Mouse (Mus musculus) hindbrain, postnatal 0 days (tissue): ENCODE results near the gene Atp6v0b. TPM values are rescaled to one million over a fixed set of nuclear protein-coding genes. Genes with fewer than 3 reads are reported as not detected.

Source experiments
- ATAC-seq: fragments of 200-750 bp; cut with Nextera tagmentation; 2 replicates; pipeline ENCODE4 v1.8.0; 2017; ENCODE audit warnings: mild to moderate bottlenecking, moderate TSS enrichment, moderate library complexity
- DNase-seq: peaks from one replicate; pipeline ENCODE4 v3.0.0-alpha.2; 2015; ENCODE audit warnings: low spot score
- H3K27ac ChIP-seq: fragments of 300-500 bp; sonication (generic); 2 replicates; pipeline ENCODE4 v1.5.1; 2014; ENCODE audit warnings: mild to moderate bottlenecking
- H3K27me3 ChIP-seq: fragments of 300-500 bp; sonication (generic); 2 replicates; pipeline ENCODE4 v1.6.1; 2014; ENCODE audit warnings: low read length, mixed read lengths; ENCODE audit not compliant: insufficient read depth
- H3K36me3 ChIP-seq: fragments of 300-500 bp; sonication (generic); 2 replicates; pipeline ENCODE4 v1.6.1; 2014; ENCODE audit warnings: low read length, mixed read lengths; ENCODE audit not compliant: insufficient read depth
- H3K4me1 ChIP-seq: fragments of 300-500 bp; sonication (generic); 2 replicates; pipeline ENCODE4 v1.6.1; 2014; ENCODE audit warnings: antibody characterized with exemption, low read length, mixed read lengths; ENCODE audit not compliant: insufficient read depth
- H3K4me2 ChIP-seq: fragments of 300-500 bp; sonication (generic); 2 replicates; pipeline ENCODE4 v1.6.1; 2014; ENCODE audit warnings: low read depth, mild to moderate bottlenecking, low read length, moderate library complexity, mixed read lengths
- H3K4me3 ChIP-seq: fragments of 300-500 bp; sonication (generic); 2 replicates; pipeline ENCODE4 v1.5.1; 2014; ENCODE audit warnings: low read length
- H3K9ac ChIP-seq: fragments of 300-500 bp; sonication (generic); replicated peaks from 2 replicates; pipeline ENCODE4 v1.6.1; 2014; ENCODE audit warnings: mild to moderate bottlenecking, low read length, moderate library complexity, mixed read lengths
- H3K9me3 ChIP-seq: fragments of 300-500 bp; sonication (generic); 2 replicates; pipeline ENCODE4 v1.6.1; 2016; ENCODE audit warnings: low read length, mixed read lengths
- CTCF ChIP-seq: IDR thresholded peaks from 2 replicates; pipeline ENCODE4 v1.5.1; 2016; ENCODE audit warnings: antibody characterized with exemption, control low read depth, low read depth
- WGBS: fragments of 180-500 bp; shearing (Covaris S2); extraction: QIAGEN DNeasy Blood & Tissue Kit; methylation state at CpG from one replicate; pipeline ENCODE4 v1.1.7; 2014; 5-methylcytosine and 5-hydroxymethylcytosine counted together
- polyA plus RNA-seq: library from polyadenylated mRNA; unstranded; fragments of >200 nt; fragmentation: Nextera tagmentation; extraction: Ambion mirVana; gene quantifications from 2 replicates; pipeline ENCODE4 v1.2.1, GENCODE M21; 2015
- total RNA-seq: library from RNA; depleted of rRNA; stranded (reverse); fragments of >200 nt; gene quantifications from 2 replicates; pipeline ENCODE4 v1.2.3, GENCODE M21; 2014; rRNA removed

Gene Atp6v0b
- total and polyA plus RNA-seq, 2 experiments from 2014 or later, result 579 to 643 TPM

DNA sequence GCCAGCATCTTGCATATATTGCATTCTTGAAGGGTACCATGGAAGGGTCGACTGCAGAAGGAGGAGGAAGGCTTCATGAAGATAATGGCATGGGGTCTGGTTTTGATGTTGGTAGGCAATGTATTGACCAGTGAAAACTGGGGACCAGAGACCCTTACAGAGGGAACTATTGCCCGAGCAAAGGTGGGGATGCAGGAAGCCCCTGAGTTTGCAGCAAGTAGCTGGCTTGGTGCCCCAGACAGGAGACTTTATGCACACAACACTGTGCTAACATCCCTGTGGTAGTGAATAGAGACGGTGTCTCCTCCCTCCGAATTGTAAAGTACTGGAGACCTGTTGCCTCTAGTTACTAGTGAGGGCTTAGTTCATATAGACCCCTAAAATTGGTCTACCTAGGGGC, 49.9 kb downstream of the Atp6v0b start:
- Histone ChIP-seq H3K27ac (no peak overlapping the region), H3K9me3 (no peaks in the 10 kb centered on the region), H3K36me3 (no peaks in the 10 kb centered on the region), H3K4me2 (peak overlapping the region; percentile 85), H3K4me1 (peaks cover 6% of the 10 kb centered on the region; the same call in 1 of the 2 replicates), H3K27me3 (no peaks in the 10 kb centered on the region), H3K4me3 (no peak overlapping the region), H3K9ac (no peak overlapping the region)
- DNase-seq, result no peak
- no peak for TF ChIP-seq CTCF
- 62% methylated on average over 4 of the region's 4 CpGs for WGBS
- ATAC-seq, result no peak

DNA sequence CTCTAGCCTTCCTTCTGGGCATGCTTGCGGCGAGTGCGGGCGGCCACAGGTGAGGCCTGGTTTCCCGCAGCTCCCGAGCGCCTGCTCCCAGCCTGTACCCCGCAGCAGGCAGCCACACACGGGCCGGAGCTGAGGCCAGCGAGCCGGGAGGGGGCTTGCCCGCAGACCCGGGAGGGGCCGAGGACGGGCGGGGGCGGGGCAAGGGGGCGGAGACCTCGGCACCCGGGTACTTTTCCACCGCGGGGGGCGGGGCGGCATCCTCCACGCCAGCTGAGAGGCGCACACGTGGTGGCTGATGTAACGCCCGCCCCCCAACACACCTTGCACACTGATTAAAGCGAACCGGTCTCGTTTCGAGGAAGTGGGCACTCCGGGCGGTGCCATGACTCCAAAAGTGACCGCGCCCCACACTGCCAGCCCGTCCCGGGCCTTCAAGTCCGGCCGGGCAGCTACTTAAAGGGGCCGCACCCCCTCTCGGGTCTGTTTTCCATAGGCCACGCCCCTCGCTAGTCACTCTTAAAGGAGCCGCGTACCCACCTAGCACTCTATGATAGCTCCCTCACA, 50.8 kb downstream of the Atp6v0b start:
- TF ChIP-seq CTCF, result no peak
- H3K9me3 ChIP-seq, result no peaks in the 10 kb centered on the region
- peak overlapping the region; percentile 94 for H3K9ac ChIP-seq
- 0% methylated on average over 39 of the region's 48 CpGs for WGBS
- peak overlapping the region; percentile 74 for H3K4me3 ChIP-seq
- DNase-seq, result peak; percentile 93
- H3K27ac ChIP-seq, result peak overlapping the region; percentile 94
- no peaks in the 10 kb centered on the region for H3K36me3 ChIP-seq
- H3K4me1 ChIP-seq, result peaks cover 6% of the 10 kb centered on the region; the same call in 1 of the 2 replicates
- ATAC-seq, result peak; percentile 89
- H3K4me2 ChIP-seq, result peak overlapping the region; percentile 85
- no peaks in the 10 kb centered on the region for H3K27me3 ChIP-seq

GRCm38 (mm10) chr4:117835531-117836111, 51.5 kb downstream of the Atp6v0b start:
- Histone ChIP-seq H3K4me3 (peak overlapping the region; percentile 74), H3K36me3 (no peaks in the 10 kb centered on the region), H3K4me1 (peaks cover 6% of the 10 kb centered on the region; the same call in 1 of the 2 replicates), H3K9ac (peak overlapping the region; percentile 94), H3K4me2 (peak overlapping the region; percentile 85), H3K27ac (peak overlapping the region; percentile 94), H3K27me3 (no peaks in the 10 kb centered on the region), H3K9me3 (no peaks in the 10 kb centered on the region)
- DNase-seq (peak; percentile 62), ATAC-seq (peak; percentile 47)
- WGBS, result under 1% methylated on average over 60 of the region's 60 CpGs
- TF ChIP-seq CTCF, result no peak

DNA sequence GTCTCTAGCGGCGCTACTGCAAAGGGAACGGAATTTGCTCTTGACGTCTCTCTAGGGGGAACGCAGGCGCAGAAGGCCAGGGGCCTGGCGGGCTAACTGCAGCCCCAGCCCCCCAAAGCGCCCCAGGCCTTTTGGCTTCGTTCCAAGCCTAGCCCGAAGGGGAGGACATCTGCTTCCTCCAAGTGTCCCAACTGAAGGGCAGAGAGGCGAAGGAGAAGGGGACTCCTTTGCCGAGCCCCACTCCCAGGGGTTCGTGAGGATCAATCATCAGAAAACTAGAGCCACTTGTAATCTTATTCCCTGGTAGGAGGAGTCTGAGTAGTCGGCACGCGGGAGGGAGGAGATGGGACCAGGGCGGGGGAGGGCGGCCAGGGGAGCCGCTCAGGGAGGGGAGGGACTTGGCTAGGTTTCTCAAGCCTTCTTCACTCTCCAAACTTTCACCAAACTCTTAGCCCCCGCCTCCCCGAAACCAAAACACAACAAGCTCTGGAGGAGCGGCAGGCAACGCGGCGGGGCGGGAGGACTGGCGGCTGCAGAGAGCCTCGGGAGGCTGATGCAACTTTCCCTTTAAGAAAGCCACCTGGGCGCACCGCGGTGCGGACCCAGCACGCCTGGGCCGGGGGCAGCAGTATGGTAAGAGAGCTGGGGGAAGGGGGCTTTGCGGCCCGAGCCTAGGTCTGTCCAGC, 52.1 kb downstream of the Atp6v0b start:
- DNase-seq, result peak; percentile 81
- H3K9me3 ChIP-seq, result no peaks in the 10 kb centered on the region

DNA sequence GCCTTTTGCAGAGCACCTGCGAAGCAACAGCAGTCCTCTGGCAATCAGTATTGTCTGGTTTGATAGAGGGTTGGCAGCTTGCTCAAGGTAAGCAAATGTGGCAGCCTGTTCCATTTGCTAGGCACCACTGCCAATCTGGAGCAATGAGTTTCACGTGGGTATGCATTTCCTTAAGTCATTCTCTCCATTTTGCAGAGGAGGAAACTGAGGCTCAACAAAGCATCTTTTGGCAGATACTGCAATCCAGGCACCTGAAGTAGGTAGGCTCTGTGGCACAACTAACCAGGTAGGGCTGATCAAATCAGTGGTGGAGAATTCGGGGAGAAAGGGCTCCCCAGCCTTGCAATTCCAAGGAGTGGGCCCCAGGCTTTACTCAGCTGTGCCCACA, 52.7 kb downstream of the Atp6v0b start, which contains the start of gene Slc6a9:
Slc6a9 (plus strand) TSS at position 50 of the 388 bp plus-strand sequence.
- ATAC-seq (no peak), DNase-seq (no peak)
- 30% methylated on average over 3 of the region's 3 CpGs for WGBS
- no peaks in the 10 kb centered on the region for H3K27me3 ChIP-seq
- no peak for TF ChIP-seq CTCF
- H3K4me1 ChIP-seq, result peaks cover 6% of the 10 kb centered on the region; the same call in 1 of the 2 replicates
- peak within 1 kb of the TSS; percentile 94 for H3K27ac ChIP-seq
- no peaks in the 10 kb centered on the region for H3K9me3 ChIP-seq
- peak within 1 kb of the TSS; percentile 74 for H3K4me3 ChIP-seq
- peak within 1 kb of the TSS; percentile 94 for H3K9ac ChIP-seq
- H3K4me2 ChIP-seq, result peak within 1 kb of the TSS; percentile 85
- H3K36me3 ChIP-seq, result no peaks in the 10 kb centered on the region

More for the DNA sequence above, 52.1 kb downstream of the Atp6v0b start:
- Histone ChIP-seq H3K9ac (peak overlapping the region; percentile 94), H3K4me1 (peaks cover 6% of the 10 kb centered on the region; the same call in 1 of the 2 replicates), H3K4me3 (peak overlapping the region; percentile 74), H3K27ac (peak overlapping the region; percentile 94), H3K36me3 (no peaks in the 10 kb centered on the region), H3K4me2 (peak overlapping the region; percentile 85), H3K27me3 (no peaks in the 10 kb centered on the region)
- TF ChIP-seq CTCF, result peak; percentile 38; the same call in 1 of the 2 replicates
- whole genome bisulfite sequencing, result under 1% methylated on average over 35 of the region's 36 CpGs
- ATAC-seq, result peak; percentile 68

Other genes starting within 250 kb of the Atp6v0b start
- gene Dmap1, start 205.1 kb downstream of the Atp6v0b start, total RNA-seq, result 67.5 and 75.5 TPM in 2 replicates
- gene Dmap1, start 205.1 kb downstream of the Atp6v0b start, polyA plus RNA-seq, result 76.5 and 81.4 TPM in 2 replicates
- not detected in 2 replicates for gene Gm12845, start 162.9 kb downstream of the Atp6v0b start, total RNA-seq
- not detected in 2 replicates for gene Gm12845, start 162.9 kb downstream of the Atp6v0b start, polyA plus RNA-seq
- gene Klf17, start 121.7 kb downstream of the Atp6v0b start, total RNA-seq, result not detected in 2 replicates
- gene Klf17, start 121.7 kb downstream of the Atp6v0b start, polyA plus RNA-seq, result not detected in 2 replicates
- gene Slc6a9, start 52.8 kb downstream of the Atp6v0b start, total RNA-seq, result 107 and 132 TPM in 2 replicates
- gene Slc6a9, start 52.8 kb downstream of the Atp6v0b start, polyA plus RNA-seq, result 79.7 and 82.9 TPM in 2 replicates
- 2.0 and 3.4 TPM in 2 replicates for gene Ccdc24, start 14.8 kb downstream of the Atp6v0b start, total RNA-seq
- 1.7 and 2.2 TPM in 2 replicates for gene Ccdc24, start 14.8 kb downstream of the Atp6v0b start, polyA plus RNA-seq
- 286 and 304 TPM in 2 replicates for gene B4galt2, start 3.8 kb downstream of the Atp6v0b start, total RNA-seq
- gene B4galt2, start 3.8 kb downstream of the Atp6v0b start, polyA plus RNA-seq, result 71.5 and 77.0 TPM in 2 replicates
- gene Dph2, start 4.7 kb upstream of the Atp6v0b start, total RNA-seq, result 21.2 and 24.8 TPM in 2 replicates
- 13.5 and 14.1 TPM in 2 replicates for gene Dph2, start 4.7 kb upstream of the Atp6v0b start, polyA plus RNA-seq
- gene Ipo13, start 27.7 kb upstream of the Atp6v0b start, total RNA-seq, result 51.1 and 52.5 TPM in 2 replicates
- gene Ipo13, start 27.7 kb upstream of the Atp6v0b start, polyA plus RNA-seq, result 48.7 and 50.0 TPM in 2 replicates
- gene Artn, start 42.4 kb upstream of the Atp6v0b start, total RNA-seq, result 0.65 and 1.0 TPM in 2 replicates
- 0.48 and 0.59 TPM in 2 replicates for gene Artn, start 42.4 kb upstream of the Atp6v0b start, polyA plus RNA-seq
- gene St3gal3, start 247.6 kb upstream of the Atp6v0b start, total RNA-seq, result 50.2 and 50.9 TPM in 2 replicates
- 11.3 and 11.8 TPM in 2 replicates for gene St3gal3, start 247.6 kb upstream of the Atp6v0b start, polyA plus RNA-seq